ENCODE assay signal across 22 mouse cellular contexts in genomic region chr7:101600406-101600805, GRCm38 (mm10). TPM values are rescaled to one million over a fixed set of nuclear protein-coding genes. Genes with fewer than 3 reads are reported as not detected.
"Had no signal": no experiment of that assay in that cellular context is flagged by ENCODE, and none has a peak within 500 bp of the region (broad histone marks: within the 10 kb centered on the region; RNA-seq: fewer than 3 reads in every experiment).

No protein-coding gene starts in this region.

- H3K4me3 ChIP-seq: limb, embryonic 10.5 days; limb, embryonic 13.5 days; liver, embryonic 12.5 days; liver, embryonic 15.5 days; megakaryocyte, embryonic 14.5 days; midbrain, embryonic 10.5 days; midbrain, embryonic 13.5 days; myocyte; neural tube, embryonic 12.5 days; neural tube, embryonic 15.5 days; stomach, embryonic 15.5 days had no signal

- H3K4me1 ChIP-seq: limb, embryonic 10.5 days; limb, embryonic 13.5 days; liver, embryonic 12.5 days; liver, embryonic 15.5 days; megakaryocyte, embryonic 14.5 days; midbrain, embryonic 10.5 days; midbrain, embryonic 13.5 days; neural tube, embryonic 12.5 days; neural tube, embryonic 15.5 days; stomach, embryonic 15.5 days had no signal

- ATAC-seq: liver, embryonic 12.5 days; lung, postnatal 0 days; midbrain, embryonic 13.5 days; midbrain, embryonic 16.5 days had no signal

- DNase-seq: kidney, adult 18-20 months; kidney, adult 9 months; kidney, postnatal 14 days; kidney, postnatal 4 days; liver; lung, embryonic 14.5 days; lung, postnatal 36 days; thymus, postnatal 25 days had no signal

RNA-seq across cellular contexts. Expression of gene Art2b, which starts 15.0 kb away (rescaled TPM):
- polyA plus RNA-seq: kidney, embryonic 16.5 days; limb, embryonic 10.5 days; limb, embryonic 13.5 days; liver, embryonic 15.5 days; lung, embryonic 14.5 days; lung, postnatal 0 days; midbrain, embryonic 10.5 days; midbrain, embryonic 13.5 days; midbrain, embryonic 16.5 days; myocyte; neural tube, embryonic 12.5 days; neural tube, embryonic 15.5 days; stomach, embryonic 15.5 days had no signal
